Mouse (Mus musculus) megakaryocyte, embryonic 14.5 days (primary cell): ENCODE measurements at regions not wholly inside any gene's neighbourhood (a gene's known extent, or its start where the extent isn't known, plus 50 kb on each side); places are given as distances from the start of the nearest gene placed in this dataset.

Experiments
- H3K27me3 ChIP-seq: replicated peaks from 2 replicates; pipeline ENCODE3; 2012; ENCODE audit warnings: inconsistent platforms
- H3K36me3 ChIP-seq: replicated peaks from 2 replicates; pipeline ENCODE3; 2012; ENCODE audit warnings: low read length, inconsistent platforms, mixed read lengths
- H3K4me1 ChIP-seq: 2 replicates; pipeline ENCODE4 v1.6.1; 2012; ENCODE audit warnings: inconsistent platforms
- H3K4me3 ChIP-seq: replicated peaks from 2 replicates; pipeline ENCODE3; 2012; ENCODE audit warnings: moderate library complexity, mild to moderate bottlenecking, inconsistent platforms
- H3K9me3 ChIP-seq: 2 replicates; pipeline ENCODE4 v1.6.1; 2012; ENCODE audit warnings: inconsistent platforms
- FLI1 ChIP-seq: IDR thresholded peaks from 2 replicates; pipeline ENCODE4 v1.6.1; 2012; ENCODE audit warnings: low read length, inconsistent platforms, mixed read lengths
- GATA1 ChIP-seq: IDR thresholded peaks from 3 replicates; pipeline ENCODE4 v1.6.1; 2012; ENCODE audit warnings: mixed read lengths, low read length, inconsistent platforms, borderline replicate concordance

DNA sequence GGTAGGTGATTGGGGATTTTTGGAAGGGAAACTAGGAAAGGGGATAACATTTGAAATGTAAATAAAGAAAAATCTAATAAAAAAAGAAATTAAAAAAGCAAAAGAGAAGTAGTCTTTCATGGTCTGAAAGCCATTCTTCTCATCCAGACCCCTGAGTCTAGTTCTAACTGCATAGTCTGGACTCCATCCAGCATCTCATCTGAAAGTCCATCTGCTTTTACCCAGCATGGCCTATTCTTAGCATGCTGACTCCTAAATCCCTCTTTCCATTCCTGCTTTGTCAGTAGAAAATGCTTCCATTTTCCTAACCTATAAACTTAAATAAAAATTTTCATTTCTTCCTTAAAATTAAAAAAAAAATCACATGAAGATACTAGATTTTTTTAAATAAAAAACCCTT lies 361.7 kb downstream of the Bmper start:
- no peaks in the 10 kb centered on the region for H3K27me3 ChIP-seq
- no peaks in the 10 kb centered on the region for H3K36me3 ChIP-seq
- H3K9me3 ChIP-seq: no peaks in the 10 kb centered on the region
- no peak for TF ChIP-seq GATA1
- TF ChIP-seq FLI1: no peak
- no peaks in the 10 kb centered on the region for H3K4me1 ChIP-seq
- no peak overlapping the region for H3K4me3 ChIP-seq

DNA sequence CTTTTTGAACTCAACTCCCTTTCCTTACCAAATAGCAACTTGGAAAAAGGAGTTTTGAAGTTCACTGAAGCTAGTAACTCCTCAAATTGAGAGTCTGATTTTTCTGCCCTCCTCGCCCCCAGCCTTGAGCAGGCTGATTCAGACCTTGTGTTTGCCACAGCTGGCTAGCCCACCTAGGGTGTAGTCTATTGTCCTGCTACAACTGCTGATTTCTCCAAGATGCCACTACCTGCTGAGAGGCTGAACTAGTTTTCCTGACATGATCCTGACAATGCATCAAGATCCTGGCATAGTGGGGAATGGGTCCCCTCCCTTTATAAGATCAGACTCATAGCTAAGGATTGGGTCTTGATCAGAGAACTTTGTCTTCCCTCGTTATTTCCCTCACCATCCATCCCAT lies 366.1 kb downstream of the Bmper start:
- Histone ChIP-seq H3K4me1 (no peaks in the 10 kb centered on the region), H3K4me3 (no peak overlapping the region), H3K9me3 (no peaks in the 10 kb centered on the region), H3K36me3 (no peaks in the 10 kb centered on the region), H3K27me3 (no peaks in the 10 kb centered on the region)
- TF ChIP-seq GATA1 (no peak), FLI1 (no peak)

DNA sequence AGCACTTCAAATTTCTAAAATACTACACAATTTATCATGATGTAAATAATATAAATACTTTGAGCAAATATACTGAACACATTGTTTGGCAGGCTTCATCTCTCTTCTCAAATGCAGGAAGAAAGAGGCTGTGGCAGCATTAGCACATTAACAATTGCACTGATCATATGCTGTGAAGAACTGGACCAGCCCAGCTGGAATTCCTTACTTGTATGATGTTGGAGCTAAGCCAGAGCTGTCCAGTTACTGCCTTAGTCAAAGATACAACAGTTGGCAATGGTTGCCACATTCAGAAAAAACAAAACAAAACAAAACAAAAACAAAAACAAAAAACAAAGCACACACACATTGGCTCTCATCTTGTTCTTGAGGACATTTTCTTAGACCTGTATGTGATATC lies 369.0 kb downstream of the Bmper start:
- Histone ChIP-seq H3K9me3 (no peaks in the 10 kb centered on the region), H3K27me3 (no peaks in the 10 kb centered on the region), H3K4me3 (no peak overlapping the region), H3K4me1 (no peaks in the 10 kb centered on the region), H3K36me3 (no peaks in the 10 kb centered on the region)
- TF ChIP-seq FLI1 (no peak), GATA1 (no peak)

DNA sequence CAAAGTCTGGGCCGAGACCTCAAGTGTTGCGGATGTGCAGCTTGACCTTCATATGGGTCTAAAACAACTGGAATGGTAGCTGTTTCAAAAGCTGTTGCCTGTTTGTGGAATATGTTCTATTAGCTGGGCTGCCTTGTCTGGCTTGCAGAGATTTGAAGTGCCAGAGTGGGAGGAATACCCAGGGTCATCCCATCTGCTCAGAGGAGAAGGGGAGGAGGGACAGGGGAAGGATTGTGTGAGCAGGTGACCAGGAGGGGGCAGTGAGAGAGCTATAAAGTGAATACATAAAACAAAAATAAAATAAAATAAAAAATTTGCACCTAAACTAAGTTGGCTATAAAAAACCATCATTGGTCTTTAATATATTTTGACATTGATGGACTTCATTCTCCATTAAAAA lies 377.7 kb downstream of the Bmper start:
- H3K9me3 ChIP-seq: no peaks in the 10 kb centered on the region
- TF ChIP-seq GATA1: no peak
- TF ChIP-seq FLI1: no peak
- H3K36me3 ChIP-seq: no peaks in the 10 kb centered on the region
- H3K4me1 ChIP-seq: no peaks in the 10 kb centered on the region
- no peaks in the 10 kb centered on the region for H3K27me3 ChIP-seq
- no peak overlapping the region for H3K4me3 ChIP-seq
